Mouse (Mus musculus) lung, adult 2 months (tissue): ENCODE results near the gene Gmds.

Experiments
- CTCF ChIP-seq: fragments of 200-500 bp; IDR thresholded peaks from 2 replicates; pipeline ENCODE4 v1.5.1; 2011; ENCODE audit warnings: mild to moderate bottlenecking, low read length, control low read depth; ENCODE audit not compliant: insufficient read depth
- POLR2A ChIP-seq: fragments of 200-500 bp; IDR thresholded peaks from 2 replicates; pipeline ENCODE4 v1.6.1; 2011; ENCODE audit warnings: low read depth, mild to moderate bottlenecking, control low read depth, low read length, borderline replicate concordance; ENCODE audit errors: extremely low read depth

DNA sequence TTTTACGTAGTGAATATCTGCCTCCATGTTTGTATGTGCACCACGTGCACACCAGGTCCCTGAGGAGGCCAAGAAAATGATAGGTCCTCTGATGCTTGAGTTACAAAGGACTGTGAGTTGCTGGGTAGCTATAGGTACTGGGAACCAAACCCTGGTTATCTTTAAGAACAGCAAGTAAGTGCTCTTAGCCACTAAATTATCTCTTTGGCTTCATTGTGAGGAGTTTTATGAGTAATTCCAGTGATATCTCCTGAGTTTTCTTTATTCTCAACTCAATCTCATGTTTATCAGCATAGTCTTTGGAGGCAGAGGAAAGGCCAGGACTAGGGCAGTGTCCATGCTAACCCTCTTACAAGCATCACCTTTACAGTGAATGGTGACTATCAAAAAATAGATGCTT, 370.3 kb downstream of the Gmds start:
- no peak for TF ChIP-seq CTCF
- TF ChIP-seq POLR2A: no peak
